Mouse (Mus musculus) brown adipose tissue, adult 24 weeks (tissue): ENCODE results near the gene Tac2. TPM values are rescaled to one million over a fixed set of nuclear protein-coding genes. Genes with fewer than 3 reads are reported as not detected.
"Not testable (repeated sequence)": the region's sequence is repeated elsewhere in the genome, so short reads cannot be mapped to it uniquely, and the experiment has no call there.

Source experiments
- H3K27ac ChIP-seq: fragments of 200-500 bp; replicated peaks from 2 replicates; pipeline ENCODE4 v1.5.1; 2012; ENCODE audit warnings: low read depth, mild to moderate bottlenecking, low read length
- H3K4me1 ChIP-seq: fragments of 200-500 bp; 2 replicates; pipeline ENCODE4 v1.6.1; 2012; ENCODE audit warnings: low read length, mixed read lengths; ENCODE audit not compliant: control insufficient read depth, insufficient read depth, insufficient read length
- H3K4me3 ChIP-seq: fragments of 200-500 bp; 2 replicates; pipeline ENCODE4 v1.5.1; 2012; ENCODE audit warnings: low read depth, mild to moderate bottlenecking, low read length, moderate library complexity; ENCODE audit not compliant: insufficient read depth
- polyA plus RNA-seq: library from polyadenylated mRNA; stranded (reverse); fragments of >200 nt; gene quantifications from 2 replicates; pipeline ENCODE4 v1.2.4, GENCODE M21; 2012; ENCODE audit not compliant: missing spikeins, insufficient read depth, insufficient read length

The Tac2 gene
- polyA plus RNA-seq, 1 experiment, result not detected

DNA sequence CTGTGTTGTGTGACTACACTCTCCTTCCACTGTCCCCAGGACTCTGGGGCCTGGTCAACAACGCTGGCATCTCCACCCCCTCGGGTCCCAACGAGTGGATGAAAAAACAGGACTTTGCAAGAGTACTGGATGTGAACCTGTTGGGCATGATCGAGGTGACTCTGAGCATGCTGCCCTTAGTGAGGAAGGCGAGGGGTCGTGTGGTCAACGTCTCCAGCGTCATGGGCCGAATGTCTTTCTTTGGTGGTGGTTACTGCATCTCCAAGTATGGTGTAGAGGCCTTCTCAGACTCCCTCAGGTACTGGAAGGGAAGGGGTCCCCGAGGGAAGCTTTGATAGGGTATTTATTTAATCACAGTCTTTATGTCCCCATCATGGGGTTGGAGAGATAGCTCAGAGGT lies 38.6 kb downstream of the Tac2 start:
- H3K27ac ChIP-seq, H3K4me1 ChIP-seq, H3K4me3 ChIP-seq: not testable (repeated sequence)

DNA sequence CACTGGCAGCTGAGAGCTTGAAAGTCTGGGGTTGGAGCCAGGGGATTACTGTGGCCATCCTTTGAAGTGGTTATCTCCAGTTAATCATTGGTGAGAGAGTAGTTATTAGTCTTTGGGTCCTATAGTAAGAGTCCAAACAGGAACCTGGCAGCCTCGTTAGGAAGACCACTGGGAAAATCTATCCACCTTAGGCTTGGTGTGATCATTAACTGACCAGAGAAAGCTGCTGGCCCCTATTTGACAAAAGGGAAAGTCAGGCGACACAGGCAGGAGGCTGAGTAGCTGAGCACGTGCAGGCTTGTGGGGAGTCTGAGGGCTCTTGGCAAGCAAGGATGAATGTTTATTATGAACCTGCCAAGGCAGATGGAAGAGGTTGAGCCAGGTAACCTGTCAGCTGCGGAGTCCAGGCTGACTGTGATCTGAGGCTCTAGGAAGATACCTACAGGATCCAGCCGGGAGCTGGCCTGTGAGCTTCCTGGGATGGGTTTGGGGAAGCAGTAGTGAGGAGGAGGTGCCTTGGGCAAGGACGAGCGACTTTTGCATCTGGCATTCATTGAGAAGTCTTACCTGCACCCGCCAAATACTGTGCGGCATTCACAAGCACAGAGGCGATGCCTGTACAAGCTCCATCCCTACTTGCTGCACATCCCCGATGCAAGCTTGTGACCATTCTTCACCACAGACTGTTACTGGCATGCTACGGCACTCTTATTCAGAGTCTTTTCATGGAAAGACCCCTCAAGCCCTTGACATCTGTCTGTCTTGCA lies 39.8 kb downstream of the Tac2 start:
- Histone ChIP-seq H3K27ac (no peak overlapping the region), H3K4me1 (no peaks in the 10 kb centered on the region), H3K4me3 (no peak overlapping the region)

DNA sequence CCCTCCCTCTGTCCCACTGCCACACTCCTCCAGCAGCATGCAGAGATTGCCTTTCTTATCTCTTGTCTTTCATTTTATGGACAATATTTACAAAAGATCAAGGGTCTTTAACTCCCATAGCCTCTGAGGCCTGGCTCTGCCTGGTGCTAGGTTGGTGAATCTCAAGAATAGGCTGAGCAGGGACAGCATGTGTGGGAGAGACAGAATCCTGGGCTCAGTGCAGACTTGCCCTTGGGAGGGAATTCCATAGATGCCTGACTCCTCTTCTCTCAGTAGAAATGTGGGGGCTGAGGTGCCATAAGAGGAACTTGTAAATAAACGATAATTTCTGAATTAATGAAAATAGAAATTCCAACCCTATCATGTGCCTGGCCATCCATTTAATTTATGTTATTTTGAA lies 42.3 kb downstream of the Tac2 start:
- H3K27ac ChIP-seq, result no peak overlapping the region
- no peak overlapping the region for H3K4me3 ChIP-seq
- H3K4me1 ChIP-seq, result no peaks in the 10 kb centered on the region

DNA sequence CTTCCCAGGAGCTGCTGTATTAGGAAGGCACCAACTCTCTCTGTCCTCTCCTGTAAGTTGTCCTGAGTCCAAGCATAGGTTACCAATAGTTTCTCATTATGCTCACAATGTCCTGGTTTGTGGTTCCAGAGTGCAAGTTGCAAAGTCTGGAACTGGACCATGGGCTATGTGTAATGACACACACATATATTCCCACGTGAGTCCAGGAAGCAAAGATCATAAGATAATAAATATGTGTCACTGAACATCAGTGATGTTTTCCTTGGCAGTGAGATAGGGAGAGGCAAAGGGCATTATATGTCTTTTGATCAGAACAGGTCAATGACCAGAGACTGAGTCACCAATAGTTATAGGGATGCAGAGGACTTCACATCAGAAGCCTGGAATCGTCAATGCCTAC lies 51.7 kb downstream of the Tac2 start, which contains the start of gene Rdh9:
Rdh9 (plus strand) TSS at position 376 of the 400 bp plus-strand sequence.
- H3K27ac ChIP-seq, result no peak within 1 kb of the TSS
- H3K4me1 ChIP-seq, result no peaks in the 10 kb centered on the region
- H3K4me3 ChIP-seq, result no peak within 1 kb of the TSS

Other genes starting within 250 kb of the Tac2 start
- gene Stac3, start 222.8 kb upstream of the Tac2 start, polyA plus RNA-seq, result 3.8 and 4.8 TPM in 2 replicates
- gene Ndufa4l2, start 209.5 kb upstream of the Tac2 start, polyA plus RNA-seq, result 13.0 and 14.5 TPM in 2 replicates
- gene Shmt2, start 202.0 kb upstream of the Tac2 start, polyA plus RNA-seq, result 15.5 and 16.7 TPM in 2 replicates
- gene Nxph4, start 189.9 kb upstream of the Tac2 start, polyA plus RNA-seq, result not detected in 2 replicates
- gene Lrp1, start 103.3 kb upstream of the Tac2 start, polyA plus RNA-seq, result 43.8 and 47.2 TPM in 2 replicates
- gene Stat6, start 81.5 kb upstream of the Tac2 start, polyA plus RNA-seq, result 24.7 and 28.8 TPM in 2 replicates
- gene Nemp1, start 57.6 kb upstream of the Tac2 start, polyA plus RNA-seq, result 1.0 and 2.5 TPM in 2 replicates
- gene Nab2, start 55.9 kb upstream of the Tac2 start, polyA plus RNA-seq, result 4.2 and 6.3 TPM in 2 replicates
- not detected in 2 replicates for gene Myo1a, start 19.3 kb upstream of the Tac2 start, polyA plus RNA-seq
- 2.7 and 3.3 TPM in 2 replicates for gene Zbtb39, start 15.1 kb downstream of the Tac2 start, polyA plus RNA-seq
- gene Gpr182, start 27.3 kb downstream of the Tac2 start, polyA plus RNA-seq, result 1.5 TPM in 2 replicates
- not detected in 2 replicates for gene Rdh1, start 35.2 kb downstream of the Tac2 start, polyA plus RNA-seq
- not detected in 2 replicates for gene Rdh16f1, start 35.3 kb downstream of the Tac2 start, polyA plus RNA-seq
- gene Rdh9, start 51.9 kb downstream of the Tac2 start, polyA plus RNA-seq, result not detected in 2 replicates
- 0.52 TPM in 1 of 2 replicates, not detected in the other for gene Rdh16, start 76.7 kb downstream of the Tac2 start, polyA plus RNA-seq
- not detected in 2 replicates for gene Rdh19, start 125.5 kb downstream of the Tac2 start, polyA plus RNA-seq
- gene Rdh16f2, start 142.0 kb downstream of the Tac2 start, polyA plus RNA-seq, result not detected in 2 replicates
- 3.7 TPM in 1 of 2 replicates, not detected in the other for gene Rdh7, start 164.3 kb downstream of the Tac2 start, polyA plus RNA-seq
- gene Sdr9c7, start 174.0 kb downstream of the Tac2 start, polyA plus RNA-seq, result not detected in 2 replicates